Mouse (Mus musculus) spleen, adult 2 months (tissue): ENCODE data around the gene St6galnac3. TPM values are rescaled to one million over a fixed set of nuclear protein-coding genes. Genes with fewer than 3 reads are reported as not detected.

Source experiments
- DNase-seq, 2 experiments: peaks; one replicate each; pipeline versions ENCODE4 v3.0.0 to v3.0.0-alpha.2; 2012 to 2021; ENCODE audit warnings: low spot score in 2 of 2, low read depth in 1 of 2
- H3K27ac ChIP-seq: fragments of 200-500 bp; 2 replicates; pipeline ENCODE4 v1.5.1; 2012; ENCODE audit warnings: low read length, inconsistent platforms; ENCODE audit not compliant: insufficient read depth
- H3K27me3 ChIP-seq: fragments of 200-500 bp; 2 replicates; pipeline ENCODE4 v1.6.1; 2012; ENCODE audit warnings: mild to moderate bottlenecking, moderate library complexity, low read length, inconsistent platforms; ENCODE audit not compliant: control insufficient read depth, insufficient read depth
- H3K36me3 ChIP-seq: fragments of 200-500 bp; 2 replicates; pipeline ENCODE4 v1.6.1; 2012; ENCODE audit warnings: mild to moderate bottlenecking, low read length, inconsistent platforms; ENCODE audit not compliant: control insufficient read depth, insufficient read depth
- H3K4me1 ChIP-seq: fragments of 200-500 bp; 2 replicates; pipeline ENCODE4 v1.6.1; 2011; ENCODE audit warnings: inconsistent platforms; ENCODE audit not compliant: control insufficient read depth, insufficient read depth, insufficient read length
- H3K4me3 ChIP-seq: fragments of 200-500 bp; 2 replicates; pipeline ENCODE4 v1.5.1; 2011; ENCODE audit warnings: mild to moderate bottlenecking, inconsistent platforms; ENCODE audit not compliant: insufficient read depth, insufficient read length; ENCODE audit errors: extremely low read depth
- CTCF ChIP-seq: fragments of 200-500 bp; IDR thresholded peaks from 2 replicates; pipeline ENCODE4 v1.5.1; 2011; ENCODE audit warnings: mild to moderate bottlenecking, inconsistent platforms; ENCODE audit not compliant: insufficient read depth, insufficient read length, insufficient replicate concordance; ENCODE audit errors: extremely low read depth
- POLR2A ChIP-seq: fragments of 200-500 bp; IDR thresholded peaks from 2 replicates; pipeline ENCODE4 v1.6.1; 2011; ENCODE audit warnings: low read depth, low read length, inconsistent platforms
- WGBS: fragments of 180-500 bp; shearing (Covaris S2); methylation state at CpG from one replicate; pipeline ENCODE4 v1.1.7; 2018; 5-methylcytosine and 5-hydroxymethylcytosine counted together
- polyA plus RNA-seq: library from polyadenylated mRNA; depleted of rRNA; stranded (reverse); fragments of >200 nt; gene quantifications from 2 replicates; pipeline ENCODE4 v1.2.3, GENCODE M21; 2012

The St6galnac3 gene
- polyA plus RNA-seq, 1 experiment, result 3.0 TPM

GRCm38 (mm10) chr3:153406220-153406619 is 318.8 kb downstream of the St6galnac3 start:
- H3K27me3 ChIP-seq, result no peaks in the 10 kb centered on the region
- no peaks in the 10 kb centered on the region for H3K4me1 ChIP-seq
- TF ChIP-seq CTCF, result no peak
- TF ChIP-seq POLR2A, result no peak
- H3K27ac ChIP-seq, result no peak overlapping the region
- H3K4me3 ChIP-seq, result no peak overlapping the region
- no peak for DNase-seq
- no peaks in the 10 kb centered on the region for H3K36me3 ChIP-seq
- whole genome bisulfite sequencing, result 27% methylated on average over 4 of the region's 4 CpGs

GRCm38 (mm10) chr3:153405643-153406042 is 319.3 kb downstream of the St6galnac3 start:
- H3K4me1 ChIP-seq, result no peaks in the 10 kb centered on the region
- H3K27me3 ChIP-seq, result no peaks in the 10 kb centered on the region
- no peak for TF ChIP-seq CTCF
- TF ChIP-seq POLR2A, result no peak
- H3K4me3 ChIP-seq, result no peak overlapping the region
- no peak for DNase-seq
- WGBS, result 95% methylated on average over 10 of the region's 10 CpGs
- H3K27ac ChIP-seq, result no peak overlapping the region
- no peaks in the 10 kb centered on the region for H3K36me3 ChIP-seq

- WGBS, result 94% methylated on average over 3 of the region's 3 CpGs
- no peaks in the 10 kb centered on the region for H3K4me1 ChIP-seq
- no peak overlapping the region for H3K4me3 ChIP-seq
- TF ChIP-seq CTCF (no peak), POLR2A (no peak)
- H3K27me3 ChIP-seq, result no peaks in the 10 kb centered on the region
- no peak overlapping the region for H3K27ac ChIP-seq
- H3K36me3 ChIP-seq, result no peaks in the 10 kb centered on the region
- DNase-seq, result no peak
Measured at GRCm38 (mm10) chr3:153400259-153400658, 324.7 kb downstream of the St6galnac3 start.

- no peak for TF ChIP-seq CTCF
- no peak for TF ChIP-seq POLR2A
- Histone ChIP-seq H3K4me3 (no peak overlapping the region), H3K4me1 (no peaks in the 10 kb centered on the region), H3K27ac (no peak overlapping the region), H3K36me3 (no peaks in the 10 kb centered on the region), H3K27me3 (no peaks in the 10 kb centered on the region)
- no peak for DNase-seq
- 92% methylated on average over 6 of the region's 6 CpGs for WGBS
Measured at GRCm38 (mm10) chr3:153399574-153399973, 325.4 kb downstream of the St6galnac3 start.

- no peak overlapping the region for H3K27ac ChIP-seq
- no peaks in the 10 kb centered on the region for H3K36me3 ChIP-seq
- H3K4me1 ChIP-seq, result no peaks in the 10 kb centered on the region
- no peak for TF ChIP-seq POLR2A
- TF ChIP-seq CTCF, result no peak
- no peak for DNase-seq
- H3K27me3 ChIP-seq, result no peaks in the 10 kb centered on the region
- no peak overlapping the region for H3K4me3 ChIP-seq
- 92% methylated on average over 9 of the region's 9 CpGs for whole genome bisulfite sequencing
Measured at GRCm38 (mm10) chr3:153397726-153398125, 327.2 kb downstream of the St6galnac3 start.

- TF ChIP-seq POLR2A, result no peak
- no peak for TF ChIP-seq CTCF
- Histone ChIP-seq H3K4me1 (no peaks in the 10 kb centered on the region), H3K4me3 (no peak overlapping the region), H3K27me3 (no peaks in the 10 kb centered on the region), H3K27ac (no peak overlapping the region), H3K36me3 (no peaks in the 10 kb centered on the region)
- no peak for DNase-seq
- 90% methylated on average over 12 of the region's 12 CpGs for WGBS
Measured at GRCm38 (mm10) chr3:153396375-153397068, 328.5 kb downstream of the St6galnac3 start.

GRCm38 (mm10) chr3:153395351-153395750 is 329.6 kb downstream of the St6galnac3 start:
- H3K27ac ChIP-seq, result no peak overlapping the region
- DNase-seq, result no peak
- H3K27me3 ChIP-seq, result no peaks in the 10 kb centered on the region
- 90% methylated on average over 5 of the region's 5 CpGs for WGBS
- H3K36me3 ChIP-seq, result no peaks in the 10 kb centered on the region
- no peaks in the 10 kb centered on the region for H3K4me1 ChIP-seq
- no peak overlapping the region for H3K4me3 ChIP-seq
- TF ChIP-seq CTCF (no peak), POLR2A (no peak)
